Mouse (Mus musculus) intestine, embryonic 15.5 days (tissue): ENCODE results near the gene Fank1. TPM values are rescaled to one million over a fixed set of nuclear protein-coding genes. Genes with fewer than 3 reads are reported as not detected.

ENCODE experiments used
- ATAC-seq: fragments of 200-750 bp; cut with Nextera tagmentation; 2 replicates; pipeline ENCODE4 v1.8.0; 2017; ENCODE audit warnings: moderate TSS enrichment, moderate library complexity
- H3K27ac ChIP-seq: fragments of 300-500 bp; sonication (generic); 2 replicates; pipeline ENCODE4 v1.5.1; 2015; ENCODE audit warnings: mild to moderate bottlenecking, inconsistent platforms
- H3K27me3 ChIP-seq: fragments of 300-500 bp; sonication (generic); replicated peaks from 2 replicates; pipeline ENCODE4 v1.6.1; 2015; ENCODE audit warnings: inconsistent platforms
- H3K36me3 ChIP-seq: fragments of 300-500 bp; sonication (generic); 2 replicates; pipeline ENCODE4 v1.6.1; 2015; ENCODE audit warnings: inconsistent platforms
- H3K4me1 ChIP-seq: fragments of 300-500 bp; sonication (generic); replicated peaks from 2 replicates; pipeline ENCODE4 v1.6.1; 2015; ENCODE audit warnings: inconsistent platforms
- H3K4me2 ChIP-seq: fragments of 300-500 bp; sonication (generic); replicated peaks from 2 replicates; pipeline ENCODE4 v1.6.1; 2015; ENCODE audit warnings: mild to moderate bottlenecking, inconsistent platforms
- H3K4me3 ChIP-seq: fragments of 300-500 bp; sonication (generic); replicated peaks from 2 replicates; pipeline ENCODE4 v1.5.1; 2015; ENCODE audit warnings: inconsistent platforms
- H3K9ac ChIP-seq: fragments of 300-500 bp; sonication (generic); 2 replicates; pipeline ENCODE4 v1.6.1; 2015; ENCODE audit warnings: inconsistent platforms
- H3K9me3 ChIP-seq: fragments of 300-500 bp; sonication (generic); 2 replicates; pipeline ENCODE4 v1.6.1; 2016; ENCODE audit warnings: inconsistent platforms
- WGBS: fragments of 180-500 bp; shearing (Covaris S2); methylation state at CpG from one replicate; pipeline ENCODE4 v1.1.7; 2015; 5-methylcytosine and 5-hydroxymethylcytosine counted together
- polyA plus RNA-seq: library from polyadenylated mRNA; unstranded; fragments of >200 nt; fragmentation: Nextera tagmentation; extraction: Ambion mirVana; gene quantifications from 2 replicates; pipeline ENCODE4 v1.2.1, GENCODE M21; 2015

The Fank1 gene
- polyA plus RNA-seq, 1 experiment from 2014 or later, result 1.1 TPM

DNA sequence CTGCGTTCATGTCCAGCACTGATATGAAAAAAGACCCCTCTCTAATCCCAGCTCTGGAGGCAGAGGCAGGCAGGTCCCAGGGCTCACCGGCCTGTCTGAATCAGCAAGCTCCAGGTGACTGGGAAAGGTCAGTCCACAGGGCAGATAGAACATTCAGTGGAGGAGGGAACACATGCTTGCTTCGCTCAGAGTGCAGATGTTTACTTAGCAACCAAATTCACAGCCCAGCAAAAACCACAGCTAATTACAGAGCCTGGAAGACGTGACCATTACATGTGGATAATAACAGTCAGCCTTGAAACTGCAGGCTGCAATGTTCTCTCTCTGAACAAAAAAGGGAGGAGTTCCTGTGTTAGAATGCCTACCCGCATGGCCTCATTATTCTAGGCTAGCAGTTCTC is 26.0 kb upstream of the Fank1 start:
- Histone ChIP-seq H3K4me1 (peaks cover 3% of the 10 kb centered on the region; the same call in 1 of the 2 replicates), H3K9ac (no peak overlapping the region), H3K27ac (no peak overlapping the region), H3K36me3 (no peaks in the 10 kb centered on the region), H3K4me2 (no peak overlapping the region), H3K27me3 (no peaks in the 10 kb centered on the region), H3K4me3 (no peak overlapping the region), H3K9me3 (no peaks in the 10 kb centered on the region)
- 56% methylated on average over 5 of the region's 5 CpGs for WGBS
- peak; percentile 79 for ATAC-seq

DNA sequence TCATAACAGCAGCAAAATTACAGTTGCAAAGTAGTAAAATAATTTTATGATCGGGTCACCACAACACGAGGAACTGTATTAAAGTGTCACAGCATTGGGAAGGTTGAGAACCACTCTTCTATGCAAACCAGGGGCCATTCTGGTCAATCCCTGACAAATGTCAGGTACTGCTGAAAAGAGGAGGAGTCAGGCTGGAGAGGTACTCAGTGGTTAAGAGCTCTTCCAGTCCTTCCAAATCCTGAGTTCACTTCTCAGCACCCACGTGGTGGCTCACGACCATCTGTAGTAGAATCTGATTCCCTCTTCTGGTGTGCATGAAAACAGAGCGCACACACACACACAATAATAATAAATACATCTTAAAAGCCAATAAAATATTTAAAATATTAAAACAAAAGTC is 25.5 kb upstream of the Fank1 start:
- Histone ChIP-seq H3K27ac (no peak overlapping the region), H3K4me3 (no peak overlapping the region), H3K36me3 (no peaks in the 10 kb centered on the region), H3K9me3 (no peaks in the 10 kb centered on the region), H3K9ac (no peak overlapping the region), H3K27me3 (no peaks in the 10 kb centered on the region), H3K4me1 (peaks cover 3% of the 10 kb centered on the region; the same call in 1 of the 2 replicates), H3K4me2 (no peak overlapping the region)
- 80% methylated on average over 5 of the region's 5 CpGs for WGBS
- ATAC-seq, result no peak

DNA sequence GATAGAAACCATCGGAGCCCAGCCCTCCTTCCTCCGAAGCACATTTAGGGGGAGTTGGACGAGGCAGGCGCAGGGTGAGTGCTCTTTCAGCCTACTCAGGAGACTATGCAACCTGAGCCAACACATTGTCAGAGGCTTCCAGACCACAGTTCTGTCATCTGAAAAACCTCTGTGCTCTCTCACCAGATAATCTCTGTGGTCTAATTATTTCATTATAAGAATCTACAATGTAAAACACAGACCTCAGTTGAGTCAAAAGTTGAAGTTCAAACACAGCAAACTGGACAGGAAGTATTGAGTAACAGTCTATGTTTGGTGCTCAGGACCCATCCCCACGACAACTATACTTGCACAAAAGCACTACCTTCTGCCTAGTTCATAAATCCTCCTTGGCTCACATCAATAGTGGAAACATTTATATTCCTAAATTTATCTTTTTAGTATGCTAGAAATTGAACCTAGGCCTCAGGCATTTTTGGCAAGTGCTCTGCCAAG is 18.7 kb upstream of the Fank1 start:
- Histone ChIP-seq H3K4me3 (no peak overlapping the region), H3K4me2 (no peak overlapping the region), H3K9me3 (no peaks in the 10 kb centered on the region), H3K36me3 (peaks cover 5% of the 10 kb centered on the region; the same call in 1 of the 2 replicates), H3K9ac (no peak overlapping the region), H3K27me3 (no peaks in the 10 kb centered on the region), H3K27ac (no peak overlapping the region), H3K4me1 (0 out of 2 replicates have a peak, but pooled peaks cover 7% of the 10 kb centered on the region)
- ATAC-seq, result no peak
- WGBS, result 56% methylated on average over 5 of the region's 5 CpGs

DNA sequence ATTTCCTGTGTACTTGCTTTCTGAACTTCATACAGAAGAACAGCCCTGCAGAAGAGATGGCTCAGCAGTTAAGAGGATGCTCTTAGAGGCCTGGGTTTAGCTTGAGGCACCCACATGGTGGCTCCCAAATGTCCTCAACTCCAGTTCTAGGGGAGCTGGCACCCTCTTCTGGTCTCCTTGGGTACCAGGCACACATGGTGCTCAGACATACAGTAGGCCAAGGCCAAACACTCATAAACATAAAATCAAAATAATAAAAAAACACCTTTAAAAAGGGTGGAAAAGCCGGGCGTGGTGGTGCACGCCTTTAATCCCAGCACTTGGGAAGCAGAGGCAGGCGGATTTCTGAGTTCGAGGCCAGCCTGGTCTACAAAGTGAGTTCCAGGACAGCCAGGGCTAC is 17.9 kb upstream of the Fank1 start:
- no peak overlapping the region for H3K4me3 ChIP-seq
- 93% methylated on average over 5 of the region's 5 CpGs for WGBS

DNA sequence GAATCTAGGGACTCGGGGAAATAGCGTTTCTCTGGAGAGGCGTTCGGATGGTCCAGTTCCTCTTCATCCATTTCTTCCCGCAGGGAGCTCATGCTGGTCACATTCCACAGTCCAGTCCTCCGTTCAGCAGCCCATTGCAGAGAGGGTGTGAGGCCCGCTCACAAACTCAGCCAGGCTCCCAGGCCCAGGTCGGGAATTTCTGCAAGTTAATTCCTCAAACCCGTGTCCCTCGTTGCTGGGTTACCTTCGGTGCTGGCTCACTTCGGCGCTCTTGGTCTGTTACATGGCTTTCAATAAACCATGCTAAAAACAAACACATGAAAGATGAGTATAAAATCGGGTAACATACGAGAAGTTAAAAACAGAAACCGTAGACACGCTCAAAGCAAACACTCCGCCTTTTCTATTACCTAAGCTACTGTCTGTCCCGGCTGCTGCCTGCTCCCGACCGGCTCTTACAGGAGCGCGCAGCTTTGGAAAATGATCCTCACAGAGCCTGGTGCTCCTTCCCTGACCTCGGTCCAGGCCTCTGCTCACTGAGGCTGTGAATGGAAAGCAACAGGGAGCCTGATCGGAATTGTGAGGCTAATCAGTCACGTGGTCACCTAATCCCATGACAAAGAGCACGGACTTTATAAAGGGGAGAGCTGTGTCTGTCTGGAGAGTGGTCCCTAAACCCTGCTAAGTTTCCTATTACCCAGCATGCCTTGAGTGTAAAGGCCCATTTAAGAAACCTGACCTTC is 16.9 kb upstream of the Fank1 start:
- H3K4me2 ChIP-seq, result peak overlapping the region; percentile 30; the same call in 1 of the 2 replicates
- H3K9ac ChIP-seq, result no peak overlapping the region; the same call in 1 of the 2 replicates
- WGBS, result 23% methylated on average over 27 of the region's 27 CpGs
- ATAC-seq, result peak; percentile 62
- H3K27me3 ChIP-seq, result no peaks in the 10 kb centered on the region
- H3K9me3 ChIP-seq, result no peaks in the 10 kb centered on the region
- H3K4me3 ChIP-seq, result no peak overlapping the region
- peak overlapping the region; percentile 13; the same call in 1 of the 2 replicates for H3K27ac ChIP-seq
- peaks cover 5% of the 10 kb centered on the region; the same call in 1 of the 2 replicates for H3K36me3 ChIP-seq
- H3K4me1 ChIP-seq, result 0 out of 2 replicates have a peak, but pooled peaks cover 7% of the 10 kb centered on the region

More for the DNA sequence above, 17.9 kb upstream of the Fank1 start:
- peaks cover 5% of the 10 kb centered on the region; the same call in 1 of the 2 replicates for H3K36me3 ChIP-seq
- H3K27ac ChIP-seq, result no peak overlapping the region
- no peak overlapping the region for H3K4me2 ChIP-seq
- 0 out of 2 replicates have a peak, but pooled peaks cover 7% of the 10 kb centered on the region for H3K4me1 ChIP-seq
- no peak for ATAC-seq
- no peak overlapping the region for H3K9ac ChIP-seq
- H3K27me3 ChIP-seq, result no peaks in the 10 kb centered on the region
- no peaks in the 10 kb centered on the region for H3K9me3 ChIP-seq

DNA sequence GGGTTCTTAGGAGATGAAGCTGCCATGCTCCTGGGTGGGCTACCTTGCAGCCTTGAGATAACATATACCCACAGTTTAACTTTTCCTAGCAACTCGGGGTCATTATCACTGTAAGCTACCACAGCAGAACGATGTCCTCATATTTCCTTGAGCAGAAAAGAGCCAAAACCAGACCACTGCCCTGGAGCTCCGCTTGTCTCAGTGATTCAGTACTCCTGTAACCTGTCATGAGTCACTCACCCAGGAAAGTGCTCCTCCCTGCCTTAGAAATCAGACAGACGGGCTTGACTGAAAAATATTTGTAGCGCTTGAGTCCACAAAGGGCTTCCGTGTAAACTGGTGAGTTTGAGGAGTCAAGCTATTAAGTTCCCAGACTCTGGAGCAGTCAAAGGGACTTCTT is 14.0 kb upstream of the Fank1 start:
- Histone ChIP-seq H3K9me3 (no peaks in the 10 kb centered on the region), H3K36me3 (peaks cover 5% of the 10 kb centered on the region; the same call in 1 of the 2 replicates)
- WGBS, result 70% methylated on average over 6 of the region's 6 CpGs

DNA sequence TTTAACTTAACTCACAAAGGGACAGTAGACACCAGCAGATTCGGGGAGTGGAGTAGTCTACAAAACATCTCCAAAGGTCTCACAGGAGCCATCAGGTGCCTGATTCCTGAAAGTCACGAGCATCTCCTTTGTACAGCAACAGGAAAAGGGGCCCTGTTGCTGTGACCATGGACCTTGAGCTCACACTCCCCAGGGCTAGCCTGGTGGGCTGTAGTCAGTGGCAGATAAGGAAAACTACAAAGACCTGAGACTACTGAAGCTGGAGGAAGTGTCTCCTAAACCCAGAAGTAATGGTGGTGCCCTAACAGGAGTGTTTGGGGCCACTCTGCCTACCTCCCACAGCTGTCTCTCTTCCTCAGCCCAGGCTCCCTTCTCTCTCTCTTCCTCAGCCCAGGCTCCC is 12.2 kb upstream of the Fank1 start:
- Histone ChIP-seq H3K27me3 (no peaks in the 10 kb centered on the region), H3K27ac (peak overlapping the region; percentile 78), H3K4me2 (no peak overlapping the region), H3K36me3 (no peaks in the 10 kb centered on the region), H3K9me3 (no peaks in the 10 kb centered on the region), H3K4me1 (peaks cover 6% of the 10 kb centered on the region; the same call in 1 of the 2 replicates), H3K9ac (no peak overlapping the region), H3K4me3 (no peak overlapping the region)
- peak; percentile 87 for ATAC-seq
- 57% methylated on average over 2 of the region's 2 CpGs for WGBS

More for the DNA sequence above, 14.0 kb upstream of the Fank1 start:
- peaks cover 7% of the 10 kb centered on the region; the same call in 1 of the 2 replicates for H3K4me1 ChIP-seq
- no peak for ATAC-seq
- H3K9ac ChIP-seq, result no peak overlapping the region
- no peak overlapping the region for H3K4me2 ChIP-seq
- H3K4me3 ChIP-seq, result no peak overlapping the region
- no peak overlapping the region for H3K27ac ChIP-seq
- no peaks in the 10 kb centered on the region for H3K27me3 ChIP-seq

DNA sequence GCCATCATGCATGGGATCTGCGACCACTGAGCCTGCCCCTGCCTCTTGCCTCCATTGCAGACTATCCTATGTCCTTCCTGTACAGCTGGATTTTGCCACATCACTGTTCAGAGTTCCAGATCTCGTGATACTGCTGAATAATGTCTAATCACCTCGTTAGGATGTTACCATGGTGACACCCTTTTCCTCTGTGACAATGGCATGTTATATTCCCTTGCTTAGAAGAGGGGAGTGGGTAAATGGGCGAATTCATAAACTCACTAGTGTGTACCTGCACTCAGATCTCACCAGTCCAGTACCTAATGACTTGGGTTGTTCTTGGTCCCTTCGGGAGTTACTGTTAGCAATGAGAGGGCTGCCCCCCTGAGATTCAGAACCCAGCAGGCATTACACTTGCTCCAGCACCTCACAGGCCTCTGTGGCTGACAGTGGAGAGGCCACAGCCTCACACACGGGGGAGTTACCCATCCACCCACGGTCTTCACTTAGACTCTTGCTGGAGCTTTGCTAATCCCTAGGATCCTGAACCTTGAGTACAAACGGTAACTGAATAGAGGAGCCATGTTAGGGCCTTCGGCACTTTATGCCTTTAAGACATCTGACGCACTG is 11.3 kb upstream of the Fank1 start:
- ATAC-seq, result no peak

DNA sequence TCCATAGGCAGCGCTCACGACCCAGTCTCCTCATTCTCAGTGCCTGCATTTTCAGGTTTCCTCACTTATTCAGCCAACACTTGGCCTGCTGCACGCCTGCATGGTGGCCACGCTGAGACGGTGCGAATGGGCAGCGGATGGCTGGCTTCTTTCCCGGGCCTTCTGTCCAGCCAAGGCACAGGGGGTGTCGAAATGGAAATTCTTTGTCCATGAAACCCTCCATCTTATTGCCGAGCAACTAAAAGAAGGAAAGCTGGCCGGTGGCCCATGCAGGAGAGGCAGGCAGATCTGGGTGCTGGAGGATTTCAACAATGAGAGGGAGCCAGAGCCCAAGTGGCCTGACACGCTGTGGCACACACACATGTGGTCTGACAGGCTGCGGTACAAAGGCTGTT is 10.8 kb upstream of the Fank1 start:
- no peak overlapping the region for H3K27ac ChIP-seq
- H3K27me3 ChIP-seq, result no peaks in the 10 kb centered on the region
- no peak for ATAC-seq
- H3K4me1 ChIP-seq, result no peaks in the 10 kb centered on the region; the same call in 1 of the 2 replicates
- no peak overlapping the region for H3K9ac ChIP-seq
- no peak overlapping the region for H3K4me3 ChIP-seq
- WGBS, result 90% methylated on average over 13 of the region's 13 CpGs
- H3K4me2 ChIP-seq, result no peak overlapping the region
- H3K9me3 ChIP-seq, result no peaks in the 10 kb centered on the region
- H3K36me3 ChIP-seq, result no peaks in the 10 kb centered on the region

More for the DNA sequence above, 11.3 kb upstream of the Fank1 start:
- Histone ChIP-seq H3K4me2 (no peak overlapping the region), H3K9me3 (no peaks in the 10 kb centered on the region), H3K4me3 (no peak overlapping the region), H3K4me1 (no peaks in the 10 kb centered on the region; the same call in 1 of the 2 replicates), H3K27me3 (no peaks in the 10 kb centered on the region), H3K9ac (no peak overlapping the region), H3K36me3 (no peaks in the 10 kb centered on the region), H3K27ac (no peak overlapping the region)
- 78% methylated on average over 10 of the region's 10 CpGs for WGBS

DNA sequence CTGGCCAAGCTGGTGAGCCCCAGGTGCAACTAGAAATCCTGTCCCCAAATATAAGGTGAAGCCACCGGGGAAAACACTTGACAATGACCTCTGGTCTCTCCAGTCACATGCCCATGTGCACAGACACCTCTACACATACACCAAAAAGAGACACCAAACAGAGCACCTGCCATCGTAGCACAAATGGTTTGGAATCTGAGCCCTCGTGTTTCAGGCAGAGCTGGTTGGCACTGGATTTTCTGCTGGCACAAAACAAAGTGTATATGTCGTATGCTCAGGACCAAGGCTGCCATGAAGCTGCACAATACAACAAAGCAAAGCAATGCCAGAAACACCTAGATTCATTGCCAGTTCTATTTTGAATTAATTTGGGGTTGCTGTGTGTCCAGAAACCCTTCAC is 8.6 kb upstream of the Fank1 start:
- ATAC-seq, result no peak
- Histone ChIP-seq H3K4me1 (no peaks in the 10 kb centered on the region; the same call in 1 of the 2 replicates), H3K36me3 (no peaks in the 10 kb centered on the region), H3K9me3 (no peaks in the 10 kb centered on the region), H3K9ac (no peak overlapping the region), H3K27me3 (no peaks in the 10 kb centered on the region), H3K27ac (no peak overlapping the region), H3K4me2 (no peak overlapping the region), H3K4me3 (no peak overlapping the region)
- 82% methylated on average over 4 of the region's 4 CpGs for WGBS

DNA sequence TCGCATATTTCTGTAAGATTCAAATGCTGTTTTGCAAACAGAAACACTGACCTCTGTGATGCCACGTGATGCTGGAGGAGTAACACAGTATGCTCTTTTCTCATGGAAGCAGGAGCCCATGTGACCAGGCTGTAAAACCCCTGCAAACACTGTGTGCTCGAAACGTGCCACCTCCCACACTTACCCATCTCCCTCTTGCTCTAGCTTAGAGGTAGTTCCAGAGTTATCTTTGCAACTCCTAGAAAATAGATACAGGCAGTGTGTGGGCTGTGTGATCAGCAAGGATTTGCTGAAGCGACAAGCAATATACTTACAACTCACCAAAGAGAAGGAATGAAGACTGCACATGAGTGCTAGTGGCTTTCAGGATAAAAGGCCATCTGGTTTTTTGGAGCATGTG is 8.1 kb upstream of the Fank1 start:
- no peak overlapping the region for H3K4me2 ChIP-seq
- H3K27me3 ChIP-seq, result no peaks in the 10 kb centered on the region
- H3K4me1 ChIP-seq, result no peaks in the 10 kb centered on the region; the same call in 1 of the 2 replicates
- ATAC-seq, result 0 out of 2 replicates have a peak, but pooled peaks have one; percentile 41
- no peak overlapping the region for H3K9ac ChIP-seq
- 64% methylated on average over 5 of the region's 5 CpGs for WGBS
- H3K27ac ChIP-seq, result no peak overlapping the region
- H3K9me3 ChIP-seq, result no peaks in the 10 kb centered on the region
- H3K36me3 ChIP-seq, result no peaks in the 10 kb centered on the region
- no peak overlapping the region for H3K4me3 ChIP-seq

DNA sequence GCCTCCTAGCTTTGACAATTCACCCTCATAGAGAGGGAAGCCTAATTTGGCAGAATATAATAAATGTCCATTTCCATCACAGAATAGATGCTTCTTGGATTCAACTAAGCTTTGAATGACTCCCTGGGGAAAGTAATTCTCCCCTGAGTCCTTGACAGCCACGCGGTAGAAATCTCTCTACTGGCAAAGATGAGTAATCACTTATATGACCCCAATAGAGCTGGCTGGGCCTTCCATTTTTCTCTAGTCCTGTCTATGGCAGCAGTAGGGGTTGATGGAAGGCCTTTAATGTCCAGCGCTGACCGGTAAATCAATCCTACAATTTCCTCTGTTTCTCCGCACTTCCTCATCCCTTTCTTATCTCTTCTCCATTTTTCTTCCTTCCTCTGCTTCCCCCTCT is 1.5 kb upstream of the Fank1 start:
- Histone ChIP-seq H3K4me3 (peak overlapping the region; percentile 79; the same call in 1 of the 2 replicates), H3K4me1 (peaks cover 15% of the 10 kb centered on the region), H3K36me3 (no peaks in the 10 kb centered on the region), H3K9me3 (no peaks in the 10 kb centered on the region), H3K9ac (no peak overlapping the region), H3K27me3 (no peaks in the 10 kb centered on the region), H3K4me2 (peak overlapping the region; percentile 86), H3K27ac (no peak overlapping the region)
- WGBS, result 50% methylated on average over 5 of the region's 5 CpGs
- ATAC-seq, result no peak
